Mouse (Mus musculus) embryonic fibroblast, embryonic 13.5 days (primary cell): ENCODE results near the gene Rad54l.

ENCODE experiments used
- CTCF ChIP-seq: IDR thresholded peaks from 2 replicates; pipeline ENCODE4 v1.5.1; 2011; ENCODE audit warnings: mild to moderate bottlenecking, control low read depth, low read length, moderate library complexity, borderline replicate concordance; ENCODE audit not compliant: insufficient read depth
- POLR2A ChIP-seq: IDR thresholded peaks from 2 replicates; pipeline ENCODE4 v1.6.1; 2011; ENCODE audit warnings: low read depth, mild to moderate bottlenecking, control low read depth, low read length, moderate library complexity

DNA sequence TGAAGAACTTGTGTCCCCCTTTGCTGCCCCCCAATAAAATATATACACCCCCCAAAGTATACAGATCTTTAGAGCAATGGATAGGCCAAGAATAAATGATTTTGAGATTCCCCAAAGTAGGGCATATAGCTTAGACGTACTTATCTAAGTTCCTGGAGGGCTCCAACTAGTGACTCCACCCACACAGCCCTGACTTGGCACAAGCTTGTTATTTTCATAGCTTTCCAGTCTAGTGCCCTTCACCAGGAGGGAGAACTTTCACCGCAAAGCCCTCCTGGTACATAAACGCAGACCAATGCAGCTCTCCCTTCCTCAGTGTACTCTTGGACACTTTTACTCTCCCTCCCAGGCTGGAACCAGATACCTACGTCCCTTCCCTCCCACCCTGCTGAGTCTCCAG lies 38.7 kb upstream of the Rad54l start:
- TF ChIP-seq CTCF (no peak), POLR2A (no peak)
